Mouse (Mus musculus) skeletal muscle tissue, adult 2 months (tissue): ENCODE measurements around the gene Myrip.
"Not testable (repeated sequence)": the region's sequence is repeated elsewhere in the genome, so short reads cannot be mapped to it uniquely, and the experiment has no call there.

Source experiments
- DNase-seq: peaks from one replicate; pipeline ENCODE4 v3.0.0-alpha.2; 2012; ENCODE audit warnings: low read depth, low spot score

Myrip gene

GRCm38 (mm10) chr9:120301213-120301612 is at the start of gene Myrip:
Gene Myrip (plus strand): TSS chr9:120301513.
- DNase-seq = not testable (repeated sequence)

- DNase-seq = no peak
These were observed 41.5 kb upstream of the Myrip start for GRCm38 (mm10) chr9:120259805-120260204.

GRCm38 (mm10) chr9:120263994-120264393 is 37.3 kb upstream of the Myrip start:
- no peak for DNase-seq

- DNase-seq = peak; percentile 26
These were observed 28.2 kb upstream of the Myrip start for GRCm38 (mm10) chr9:120273083-120273482.

GRCm38 (mm10) chr9:120275226-120275625 is 26.1 kb upstream of the Myrip start:
- no peak for DNase-seq

- no peak for DNase-seq
These were observed 20.2 kb upstream of the Myrip start for GRCm38 (mm10) chr9:120281147-120281546.

GRCm38 (mm10) chr9:120282461-120283047 is 18.8 kb upstream of the Myrip start:
- no peak for DNase-seq

GRCm38 (mm10) chr9:120283556-120283955 is 17.8 kb upstream of the Myrip start:
- DNase-seq = no peak

- DNase-seq = no peak
These were observed 13.3 kb upstream of the Myrip start for GRCm38 (mm10) chr9:120288011-120288410.

GRCm38 (mm10) chr9:120290375-120290774 is 10.9 kb upstream of the Myrip start:
- DNase-seq = no peak

GRCm38 (mm10) chr9:120292488-120292887 is 8.8 kb upstream of the Myrip start:
- no peak for DNase-seq

- no peak for DNase-seq
These were observed 5.8 kb upstream of the Myrip start for GRCm38 (mm10) chr9:120295527-120295926.

GRCm38 (mm10) chr9:120296938-120297337 is 4.4 kb upstream of the Myrip start:
- DNase-seq = no peak

GRCm38 (mm10) chr9:120299429-120299828 is 1.9 kb upstream of the Myrip start:
- DNase-seq = no peak

- no peak for DNase-seq
These were observed 1.7 kb downstream of the Myrip start for GRCm38 (mm10) chr9:120302980-120303452.

GRCm38 (mm10) chr9:120303453-120304299 is 2.4 kb downstream of the Myrip start:
- DNase-seq = no peak

GRCm38 (mm10) chr9:120304300-120305137 is 3.2 kb downstream of the Myrip start:
- no peak for DNase-seq

- DNase-seq = no peak
These were observed 13.9 kb downstream of the Myrip start for GRCm38 (mm10) chr9:120315171-120315570.

GRCm38 (mm10) chr9:120319099-120319498 is 17.8 kb downstream of the Myrip start:
- DNase-seq = no peak

- no peak for DNase-seq
These were observed 19.3 kb downstream of the Myrip start for GRCm38 (mm10) chr9:120320573-120320972.

GRCm38 (mm10) chr9:120322702-120323426 is 21.6 kb downstream of the Myrip start:
- DNase-seq = no peak
